Mouse (Mus musculus) hindbrain, embryonic 16.5 days (tissue): ENCODE data around the gene Pitpna. TPM values are rescaled to one million over a fixed set of nuclear protein-coding genes. Genes with fewer than 3 reads are reported as not detected.

ENCODE experiments used
- ATAC-seq: fragments of 200-750 bp; cut with Nextera tagmentation; 2 replicates; pipeline ENCODE4 v1.8.0; 2017; ENCODE audit warnings: moderate TSS enrichment, moderate library complexity
- H3K27ac ChIP-seq: fragments of 300-500 bp; sonication (generic); 2 replicates; pipeline ENCODE4 v1.5.1; 2014; ENCODE audit warnings: low read depth, mild to moderate bottlenecking, control low read depth, low read length, moderate library complexity
- H3K27me3 ChIP-seq: fragments of 300-500 bp; sonication (generic); replicated peaks from 2 replicates; pipeline ENCODE4 v1.6.1; 2014; ENCODE audit warnings: low read length; ENCODE audit not compliant: control insufficient read depth, insufficient read depth
- H3K36me3 ChIP-seq: fragments of 300-500 bp; sonication (generic); 2 replicates; pipeline ENCODE4 v1.6.1; 2014; ENCODE audit warnings: mild to moderate bottlenecking, low read length, moderate library complexity, mixed read lengths; ENCODE audit not compliant: control insufficient read depth, insufficient read depth
- H3K4me1 ChIP-seq: fragments of 300-500 bp; sonication (generic); 2 replicates; pipeline ENCODE4 v1.6.1; 2014; ENCODE audit warnings: low read depth, low read length; ENCODE audit not compliant: control insufficient read depth, insufficient read depth
- H3K4me2 ChIP-seq: fragments of 300-500 bp; sonication (generic); 2 replicates; pipeline ENCODE4 v1.6.1; 2014; ENCODE audit warnings: mild to moderate bottlenecking, low read length, control low read depth, moderate library complexity
- H3K4me3 ChIP-seq: fragments of 300-500 bp; sonication (generic); 2 replicates; pipeline ENCODE4 v1.5.1; 2014; ENCODE audit warnings: mild to moderate bottlenecking, low read length, control low read depth, moderate library complexity
- H3K9ac ChIP-seq: fragments of 300-500 bp; sonication (generic); 2 replicates; pipeline ENCODE4 v1.6.1; 2014; ENCODE audit warnings: low read depth, mild to moderate bottlenecking, control low read depth, low read length, moderate library complexity
- H3K9me3 ChIP-seq: fragments of 300-500 bp; sonication (generic); 2 replicates; pipeline ENCODE4 v1.6.1; 2014; ENCODE audit warnings: mild to moderate bottlenecking, low read length, moderate library complexity; ENCODE audit not compliant: control insufficient read depth
- WGBS: fragments of 180-500 bp; shearing (Covaris S2); extraction: QIAGEN DNeasy Blood & Tissue Kit; methylation state at CpG from one replicate; pipeline ENCODE4 v1.1.7; 2014; 5-methylcytosine and 5-hydroxymethylcytosine counted together
- polyA plus RNA-seq: library from polyadenylated mRNA; unstranded; fragments of >200 nt; fragmentation: Nextera tagmentation; extraction: Ambion mirVana; gene quantifications from 2 replicates; pipeline ENCODE4 v1.2.1, GENCODE M21; 2015

Pitpna gene
- polyA plus RNA-seq, 1 experiment from 2014 or later, result 109 TPM

DNA sequence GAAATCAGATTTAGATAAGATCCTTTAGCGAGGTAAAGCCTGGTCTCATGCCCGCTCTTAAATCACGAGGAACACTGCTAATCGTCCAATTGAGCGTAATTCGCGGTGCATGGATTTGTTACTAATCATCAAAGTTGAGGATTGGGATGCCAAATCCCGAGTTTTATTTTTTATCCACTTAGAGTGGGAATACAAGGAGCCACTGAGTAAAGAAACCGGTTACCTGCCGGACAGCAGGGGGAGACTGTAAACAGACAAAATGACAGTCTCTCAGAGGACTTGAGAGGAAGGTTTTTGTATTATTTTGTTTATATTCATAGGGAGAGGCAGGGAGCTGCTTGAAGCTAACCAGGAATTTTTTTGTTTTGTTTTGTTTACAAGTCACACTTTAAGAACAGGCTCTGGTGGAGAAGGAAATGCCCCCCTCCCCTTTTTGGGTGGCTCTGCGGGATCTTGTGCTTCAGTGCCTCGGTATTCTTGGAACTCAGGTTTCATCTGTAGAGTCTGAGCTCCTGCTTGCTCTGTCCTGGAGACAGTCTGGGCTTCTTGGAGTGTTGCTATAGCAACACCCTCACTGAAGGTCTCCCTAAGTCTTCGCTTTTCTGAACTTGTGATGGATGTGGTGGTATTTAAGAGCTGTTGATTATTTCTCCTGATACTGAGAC, 43.8 kb downstream of the Pitpna start:
- Histone ChIP-seq H3K9ac (peak overlapping the region; percentile 75), H3K4me2 (peak overlapping the region; percentile 85), H3K27ac (no peak overlapping the region), H3K36me3 (peaks cover 15% of the 10 kb centered on the region; the same call in 1 of the 2 replicates), H3K4me1 (peaks cover 16% of the 10 kb centered on the region), H3K27me3 (no peaks in the 10 kb centered on the region), H3K9me3 (no peaks in the 10 kb centered on the region), H3K4me3 (peak overlapping the region; percentile 75)
- WGBS, result 5% methylated on average over 13 of the region's 13 CpGs
- no peak for ATAC-seq

- Histone ChIP-seq H3K9ac (no peak overlapping the region), H3K27me3 (no peaks in the 10 kb centered on the region), H3K9me3 (no peaks in the 10 kb centered on the region), H3K4me2 (no peak overlapping the region), H3K36me3 (peaks cover 11% of the 10 kb centered on the region; the same call in 1 of the 2 replicates), H3K4me1 (peaks cover 16% of the 10 kb centered on the region), H3K27ac (no peak overlapping the region), H3K4me3 (no peak overlapping the region)
- WGBS, result 88% methylated on average over 5 of the region's 5 CpGs
- ATAC-seq, result no peak
These were observed 45.0 kb downstream of the Pitpna start for GRCm38 (mm10) chr11:75632921-75633320.

DNA sequence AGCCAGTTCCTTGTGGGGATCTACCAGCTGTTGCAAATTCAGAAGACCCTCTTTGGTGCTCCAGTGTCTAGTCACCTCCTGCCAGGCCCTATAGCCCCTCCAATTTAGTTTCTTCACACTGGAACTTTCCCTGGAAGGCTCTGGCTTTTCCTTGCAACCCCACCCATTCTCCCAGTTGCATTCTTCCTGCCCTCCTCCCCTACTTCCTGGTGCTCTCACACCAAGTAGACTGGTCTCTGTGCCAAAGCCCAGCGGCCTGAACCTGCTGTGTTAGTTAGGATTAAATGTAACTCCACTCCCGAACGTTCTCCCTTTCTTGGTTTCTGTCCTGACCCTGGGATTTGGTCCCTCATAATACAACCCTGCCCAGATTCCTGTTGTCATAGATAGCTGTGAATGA, 46.9 kb downstream of the Pitpna start:
- no peak overlapping the region for H3K27ac ChIP-seq
- no peaks in the 10 kb centered on the region for H3K9me3 ChIP-seq
- H3K4me3 ChIP-seq, result no peak overlapping the region
- peaks cover 16% of the 10 kb centered on the region for H3K4me1 ChIP-seq
- no peak for ATAC-seq
- H3K27me3 ChIP-seq, result no peaks in the 10 kb centered on the region
- H3K9ac ChIP-seq, result no peak overlapping the region
- H3K4me2 ChIP-seq, result no peak overlapping the region
- peaks cover 11% of the 10 kb centered on the region; the same call in 1 of the 2 replicates for H3K36me3 ChIP-seq
- 80% methylated on average over 3 of the region's 3 CpGs for WGBS

- no peak for ATAC-seq
- no peak overlapping the region for H3K27ac ChIP-seq
- H3K4me1 ChIP-seq, result peaks cover 12% of the 10 kb centered on the region
- no peak overlapping the region for H3K9ac ChIP-seq
- no peak overlapping the region for H3K4me3 ChIP-seq
- H3K36me3 ChIP-seq, result peaks cover 11% of the 10 kb centered on the region; the same call in 1 of the 2 replicates
- 84% methylated on average over 11 of the region's 11 CpGs for WGBS
- H3K4me2 ChIP-seq, result no peak overlapping the region
- H3K27me3 ChIP-seq, result no peaks in the 10 kb centered on the region
- H3K9me3 ChIP-seq, result no peaks in the 10 kb centered on the region
These were observed 47.4 kb downstream of the Pitpna start for GRCm38 (mm10) chr11:75635315-75635714.

- no peak overlapping the region for H3K4me2 ChIP-seq
- no peak overlapping the region for H3K9ac ChIP-seq
- no peaks in the 10 kb centered on the region for H3K9me3 ChIP-seq
- ATAC-seq, result no peak
- 0 out of 2 replicates have a peak, but pooled peaks cover 3% of the 10 kb centered on the region for H3K36me3 ChIP-seq
- H3K27me3 ChIP-seq, result no peaks in the 10 kb centered on the region
- H3K27ac ChIP-seq, result no peak overlapping the region
- H3K4me3 ChIP-seq, result no peak overlapping the region
- 79% methylated on average over 5 of the region's 5 CpGs for WGBS
- H3K4me1 ChIP-seq, result peaks cover 6% of the 10 kb centered on the region; the same call in 1 of the 2 replicates
These were observed 55.4 kb downstream of the Pitpna start for GRCm38 (mm10) chr11:75643323-75643722.

DNA sequence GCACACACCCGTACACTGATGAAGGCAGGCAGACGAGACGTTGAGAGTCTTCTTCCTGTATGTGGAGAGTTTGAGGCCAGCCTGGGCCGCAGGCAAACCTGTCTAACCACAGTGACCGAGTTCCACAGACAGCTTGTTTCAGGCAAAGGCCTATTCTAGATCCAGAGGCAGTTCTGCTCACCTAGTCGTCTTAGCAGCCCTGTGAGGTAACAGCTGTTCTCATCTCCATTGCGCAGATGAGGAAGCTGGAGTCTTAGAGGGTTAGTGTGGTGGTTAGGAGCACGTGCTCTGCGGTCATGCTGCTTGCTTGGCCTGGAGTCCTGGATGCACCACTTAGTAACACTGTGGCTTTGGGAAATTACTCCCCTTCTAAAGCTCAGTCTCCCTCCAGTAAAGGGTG, 56.8 kb downstream of the Pitpna start:
- Histone ChIP-seq H3K9ac (no peak overlapping the region), H3K36me3 (no peaks in the 10 kb centered on the region), H3K27me3 (no peaks in the 10 kb centered on the region), H3K27ac (no peak overlapping the region), H3K4me2 (no peak overlapping the region), H3K9me3 (no peaks in the 10 kb centered on the region), H3K4me3 (no peak overlapping the region), H3K4me1 (peaks cover 6% of the 10 kb centered on the region; the same call in 1 of the 2 replicates)
- WGBS, result 88% methylated on average over 9 of the region's 9 CpGs
- no peak for ATAC-seq

GRCm38 (mm10) chr11:75647681-75648211, 59.8 kb downstream of the Pitpna start:
- H3K4me3 ChIP-seq, result no peak overlapping the region
- peak; percentile 82 for ATAC-seq
- no peak overlapping the region for H3K9ac ChIP-seq
- peak overlapping the region; percentile 52 for H3K27ac ChIP-seq
- peaks cover 11% of the 10 kb centered on the region for H3K4me1 ChIP-seq
- H3K27me3 ChIP-seq, result no peaks in the 10 kb centered on the region; the same call in 1 of the 2 replicates
- H3K4me2 ChIP-seq, result no peak overlapping the region
- H3K36me3 ChIP-seq, result no peaks in the 10 kb centered on the region
- 48% methylated on average over 6 of the region's 6 CpGs for WGBS
- H3K9me3 ChIP-seq, result no peaks in the 10 kb centered on the region

DNA sequence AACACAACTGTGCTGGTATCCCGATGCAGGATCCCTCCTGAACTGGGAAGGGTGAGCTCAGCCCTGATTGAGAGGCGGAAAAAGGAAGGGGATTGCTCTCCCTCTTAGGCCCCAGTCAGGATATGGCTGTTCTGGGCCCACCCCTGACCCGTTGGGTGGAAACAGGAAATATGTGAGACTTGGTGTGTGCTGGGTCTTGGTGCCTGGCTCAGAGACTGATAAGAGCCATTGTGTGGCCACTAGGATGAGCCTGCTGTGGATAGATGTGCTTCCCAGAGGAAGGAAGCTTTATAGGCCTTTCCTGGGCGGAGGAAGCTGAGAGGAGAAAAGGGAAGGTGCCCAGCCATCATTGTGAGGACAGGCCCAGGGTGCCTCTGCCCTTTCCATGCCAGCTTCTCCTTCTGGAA, 61.3 kb downstream of the Pitpna start:
- Histone ChIP-seq H3K27me3 (peaks cover 4% of the 10 kb centered on the region), H3K9ac (no peak overlapping the region), H3K4me3 (no peak overlapping the region), H3K9me3 (no peaks in the 10 kb centered on the region), H3K4me1 (peaks cover 23% of the 10 kb centered on the region), H3K27ac (no peak overlapping the region; the same call in 1 of the 2 replicates), H3K4me2 (no peak overlapping the region), H3K36me3 (no peaks in the 10 kb centered on the region)
- no peak for ATAC-seq
- 87% methylated on average over 4 of the region's 4 CpGs for WGBS

GRCm38 (mm10) chr11:75650311-75650710, 62.4 kb downstream of the Pitpna start, which contains the start of gene Myo1c:
Myo1c (plus strand) TSS chr11:75650504.
- Histone ChIP-seq H3K4me1 (peaks cover 27% of the 10 kb centered on the region), H3K4me2 (peak within 1 kb of the TSS; percentile 92), H3K9me3 (no peaks in the 10 kb centered on the region), H3K4me3 (peak within 1 kb of the TSS; percentile 62), H3K36me3 (no peaks in the 10 kb centered on the region), H3K27ac (peak within 1 kb of the TSS; percentile 74), H3K9ac (peak within 1 kb of the TSS; percentile 80), H3K27me3 (peaks cover 11% of the 10 kb centered on the region)
- ATAC-seq, result no peak
- 71% methylated on average over 7 of the region's 7 CpGs for WGBS
